Mouse (Mus musculus): ENCODE measurements around the gene Mafg.
A peak's percentile ranks its signal among the peaks of the same experiment; 100 is the strongest.
"Not testable (repeated sequence)": the region's sequence is repeated elsewhere in the genome, so short reads cannot be mapped to it uniquely, and the experiment has no call there.

Mafg gene

GRCm38 (mm10) chr11:120583937-120584336 lies 49.5 kb downstream of the Mafg start:
- DNase-seq, result no peak

- DNase-seq, result not testable (repeated sequence)
These were observed 50.5 kb downstream of the Mafg start for GRCm38 (mm10) chr11:120582982-120583293.

- no peak for DNase-seq
These were observed 51.0 kb downstream of the Mafg start for GRCm38 (mm10) chr11:120582268-120582981.

- DNase-seq, result peak; percentile 86
These were observed 51.7 kb downstream of the Mafg start, which contains the start of gene Arhgdia for GRCm38 (mm10) chr11:120581490-120582267. Gene Arhgdia (minus strand): TSS chr11:120581624.

- peak; percentile 49 for DNase-seq
These were observed 52.5 kb downstream of the Mafg start for GRCm38 (mm10) chr11:120580871-120581331.

GRCm38 (mm10) chr11:120580190-120580589 lies 53.2 kb downstream of the Mafg start:
- no peak for DNase-seq

- DNase-seq, result peak; percentile 81
These were observed 53.9 kb downstream of the Mafg start for GRCm38 (mm10) chr11:120579316-120580107.

- DNase-seq, result no peak
These were observed 54.6 kb downstream of the Mafg start for GRCm38 (mm10) chr11:120578694-120579243.

GRCm38 (mm10) chr11:120578024-120578693 lies 55.2 kb downstream of the Mafg start:
- DNase-seq, result no peak

- peak; percentile 45 for DNase-seq
These were observed 56.0 kb downstream of the Mafg start for GRCm38 (mm10) chr11:120577211-120578023.

- DNase-seq, result no peak
These were observed 56.9 kb downstream of the Mafg start for GRCm38 (mm10) chr11:120576365-120576981.

- DNase-seq, result no peak
These were observed 57.5 kb downstream of the Mafg start for GRCm38 (mm10) chr11:120575940-120576339.
